Mouse (Mus musculus): ENCODE results near the gene Zfp651. TPM values are rescaled to one million over a fixed set of nuclear protein-coding genes. Genes with fewer than 3 reads are reported as not detected.

Zfp651 gene
- total RNA-seq, 2 experiments from 2014 or later: not detected

GRCm38 (mm10) chr9:121802747-121803146 lies 43.6 kb downstream of the Zfp651 start:
- peak; percentile 49; the same call in 1 of the 2 replicates for ATAC-seq (replicated peaks; ENCODE audit: low FRiP score, low TSS enrichment, poor library complexity, severe bottlenecking)

GRCm38 (mm10) chr9:121807546-121807945 lies 48.4 kb downstream of the Zfp651 start:
- ATAC-seq (replicated peaks; ENCODE audit: low FRiP score, low TSS enrichment, poor library complexity, severe bottlenecking): no peak

GRCm38 (mm10) chr9:121807947-121808346 lies 48.8 kb downstream of the Zfp651 start:
- ATAC-seq (replicated peaks; ENCODE audit: low FRiP score, low TSS enrichment, poor library complexity, severe bottlenecking): no peak

- ATAC-seq (replicated peaks; ENCODE audit: low FRiP score, low TSS enrichment, poor library complexity, severe bottlenecking): no peak
Measured at GRCm38 (mm10) chr9:121808511-121808910, 49.4 kb downstream of the Zfp651 start.

- ATAC-seq (replicated peaks; ENCODE audit: low FRiP score, low TSS enrichment, poor library complexity, severe bottlenecking): no peak
Measured at GRCm38 (mm10) chr9:121810081-121810821, 51.1 kb downstream of the Zfp651 start.

- ATAC-seq (replicated peaks; ENCODE audit: low FRiP score, low TSS enrichment, poor library complexity, severe bottlenecking): no peak
Measured at GRCm38 (mm10) chr9:121815183-121815582, 56.1 kb downstream of the Zfp651 start.

- ATAC-seq (replicated peaks; ENCODE audit: low FRiP score, low TSS enrichment, poor library complexity, severe bottlenecking): no peak
Measured at GRCm38 (mm10) chr9:121819073-121819770, 60.1 kb downstream of the Zfp651 start.

GRCm38 (mm10) chr9:121819771-121820471 lies 60.8 kb downstream of the Zfp651 start:
- no peak for ATAC-seq (replicated peaks; ENCODE audit: low FRiP score, low TSS enrichment, poor library complexity, severe bottlenecking)

GRCm38 (mm10) chr9:121820765-121821164 lies 61.6 kb downstream of the Zfp651 start:
- no peak for ATAC-seq (replicated peaks; ENCODE audit: low FRiP score, low TSS enrichment, poor library complexity, severe bottlenecking)

Other genes with a start within 250 kb of the Zfp651 start
- gene Lyzl4, start 117.2 kb upstream of the Zfp651 start, total RNA-seq (2014; fragmentation: Nextera tagmentation): not detected in 2 replicates
- not detected in 2 replicates for gene Lyzl4, start 117.2 kb upstream of the Zfp651 start, total RNA-seq (2017)
- gene Vipr1, start 116.6 kb upstream of the Zfp651 start, total RNA-seq (2014; fragmentation: Nextera tagmentation): not detected in 2 replicates
- not detected in 2 replicates for gene Vipr1, start 116.6 kb upstream of the Zfp651 start, total RNA-seq (2017)
- gene Sec22c, start 53.8 kb upstream of the Zfp651 start, total RNA-seq (2014; fragmentation: Nextera tagmentation): 9.4 and 10.9 TPM in 2 replicates
- 1.9 and 3.1 TPM in 2 replicates for gene Sec22c, start 53.8 kb upstream of the Zfp651 start, total RNA-seq (2017)
- 57.8 and 77.0 TPM in 2 replicates for gene Ss18l2, start 49.0 kb upstream of the Zfp651 start, total RNA-seq (2014; fragmentation: Nextera tagmentation)
- 47.8 and 54.4 TPM in 2 replicates for gene Ss18l2, start 49.0 kb upstream of the Zfp651 start, total RNA-seq (2017)
- gene Nktr, start 40.2 kb upstream of the Zfp651 start, total RNA-seq (2014; fragmentation: Nextera tagmentation): 161 and 173 TPM in 2 replicates
- gene Nktr, start 40.2 kb upstream of the Zfp651 start, total RNA-seq (2017): 132 and 146 TPM in 2 replicates
- not detected in 2 replicates for gene Klhl40, start 18.3 kb downstream of the Zfp651 start, total RNA-seq (2014; fragmentation: Nextera tagmentation)
- not detected in 2 replicates for gene Klhl40, start 18.3 kb downstream of the Zfp651 start, total RNA-seq (2017)
- gene Hhatl, start 33.2 kb downstream of the Zfp651 start, total RNA-seq (2014; fragmentation: Nextera tagmentation): not detected in 2 replicates
- gene Hhatl, start 33.2 kb downstream of the Zfp651 start, total RNA-seq (2017): not detected in 2 replicates
- gene Ccdc13, start 80.1 kb downstream of the Zfp651 start, total RNA-seq (2014; fragmentation: Nextera tagmentation): not detected in 2 replicates
- not detected in 2 replicates for gene Ccdc13, start 80.1 kb downstream of the Zfp651 start, total RNA-seq (2017)
- gene Higd1a, start 99.0 kb downstream of the Zfp651 start, total RNA-seq (2014; fragmentation: Nextera tagmentation): 119 and 156 TPM in 2 replicates
- gene Higd1a, start 99.0 kb downstream of the Zfp651 start, total RNA-seq (2017): 28.6 and 33.5 TPM in 2 replicates
- gene Ackr2, start 139.0 kb downstream of the Zfp651 start, total RNA-seq (2014; fragmentation: Nextera tagmentation): not detected in 2 replicates
- gene Ackr2, start 139.0 kb downstream of the Zfp651 start, total RNA-seq (2017): not detected in 2 replicates
- not detected in 2 replicates for gene Cyp8b1, start 157.0 kb downstream of the Zfp651 start, total RNA-seq (2014; fragmentation: Nextera tagmentation)
- gene Cyp8b1, start 157.0 kb downstream of the Zfp651 start, total RNA-seq (2017): not detected in 2 replicates
- gene Fam198a, start 191.7 kb downstream of the Zfp651 start, total RNA-seq (2014; fragmentation: Nextera tagmentation): not detected in 2 replicates
- 1.3 TPM in 1 of 2 replicates, not detected in the other for gene Fam198a, start 191.7 kb downstream of the Zfp651 start, total RNA-seq (2017)
- gene Pomgnt2, start 237.8 kb downstream of the Zfp651 start, total RNA-seq (2014; fragmentation: Nextera tagmentation): 2.2 and 2.6 TPM in 2 replicates
- gene Pomgnt2, start 237.8 kb downstream of the Zfp651 start, total RNA-seq (2017): 3.8 and 4.3 TPM in 2 replicates

Measured in megakaryocyte-erythroid progenitor cell, adult 5-6 weeks (primary cell).